ENCODE assay signal across 7 mouse cellular contexts in the genomic region with DNA sequence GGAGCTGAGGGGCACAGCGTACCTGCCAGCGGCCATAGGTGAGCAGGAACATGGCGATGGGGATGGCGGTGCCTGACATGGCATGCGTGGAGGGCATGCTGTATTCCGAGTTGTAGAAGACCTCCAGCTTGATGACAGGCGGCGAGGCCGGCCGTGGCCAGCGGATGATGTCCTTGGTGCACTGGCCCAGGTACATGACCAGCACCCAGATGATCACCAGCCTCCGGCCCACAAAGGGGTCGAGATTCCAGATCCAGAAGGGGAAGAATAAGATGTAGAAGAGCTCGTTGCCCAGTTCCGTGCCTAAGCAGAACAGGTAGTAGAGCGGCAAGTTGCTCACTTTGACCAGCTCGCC. TPM values are rescaled to one million over a fixed set of nuclear protein-coding genes. Genes with fewer than 3 reads are reported as not detected.
A peak's percentile ranks its signal among the peaks of the same experiment; 100 is the strongest.
DNase-seq lines count a peak whose midpoint lies in the region; ATAC-seq and TF ChIP-seq lines count a peak whose summit lies in the region.

No protein-coding gene starts in this region.

- H3K27me3 ChIP-seq in testis, adult 2 months (ENCODE audit: control insufficient read depth, insufficient read depth, low read length): no peaks in the 10 kb centered on the region
- H3K27me3 ChIP-seq in forebrain, embryonic 15.5 days: no peaks in the 10 kb centered on the region
- H3K27me3 ChIP-seq in kidney, embryonic 14.5 days (ENCODE audit: control insufficient read depth, insufficient read depth, low read length): no peaks in the 10 kb centered on the region
- H3K27me3 ChIP-seq in megakaryocyte, embryonic 14.5 days (replicated peaks): no peaks in the 10 kb centered on the region
- no peaks in the 10 kb centered on the region for H3K27me3 ChIP-seq in splenic B cell, adult 2 months (ENCODE audit: control insufficient read depth, insufficient read depth, low read length, poor library complexity, severe bottlenecking)

- H3K27ac ChIP-seq in testis, adult 2 months (ENCODE audit: control insufficient read depth, insufficient read depth, low read depth, low read length): peak overlapping the region; percentile 75
- peak overlapping the region; percentile 78 for H3K27ac ChIP-seq in forebrain, embryonic 15.5 days (replicated peaks)
- no peak overlapping the region; the same call in 1 of the 2 replicates for H3K27ac ChIP-seq in kidney, embryonic 14.5 days (ENCODE audit: low read depth, low read length)

- H3K4me3 ChIP-seq in testis, adult 2 months (ENCODE audit: control insufficient read depth, low read depth, low read length): peak overlapping the region; percentile 92
- peak overlapping the region; percentile 94 for H3K4me3 ChIP-seq in forebrain, embryonic 15.5 days
- H3K4me3 ChIP-seq in kidney, embryonic 14.5 days (ENCODE audit: low read length): peak overlapping the region; percentile 71
- H3K4me3 ChIP-seq in megakaryocyte, embryonic 14.5 days (replicated peaks): peak overlapping the region; percentile 100

- no peak for TF ChIP-seq CTCF in testis, adult 2 months (IDR thresholded peaks at IDR 0.05; ENCODE audit: control insufficient read depth, insufficient read depth, insufficient replicate concordance, low read depth, low read length)

- DNase-seq in testis, postnatal 14 days (ENCODE audit: low spot score): no peak
- DNase-seq in adrenal gland, postnatal 25 days: peak; percentile 58
- peak; percentile 34 for DNase-seq in splenic B cell, adult 2 months (ENCODE audit: low read depth, low spot score)

- peak; percentile 44; the same call in 1 of the 2 replicates for ATAC-seq in forebrain, embryonic 15.5 days (replicated peaks)
- ATAC-seq in kidney, embryonic 14.5 days (ENCODE audit: low FRiP score, low TSS enrichment): no peak; the same call in 1 of the 2 replicates

- peak overlapping the region; percentile 94 for H3K9ac ChIP-seq in forebrain, embryonic 15.5 days (replicated peaks)
- peak overlapping the region; percentile 80 for H3K9ac ChIP-seq in kidney, embryonic 14.5 days (ENCODE audit: low read depth, low read length)

- no peaks in the 10 kb centered on the region for H3K36me3 ChIP-seq in testis, adult 2 months (ENCODE audit: control insufficient read depth, insufficient read depth, low read length)
- no peaks in the 10 kb centered on the region for H3K36me3 ChIP-seq in forebrain, embryonic 15.5 days
- no peaks in the 10 kb centered on the region for H3K36me3 ChIP-seq in kidney, embryonic 14.5 days (ENCODE audit: control insufficient read depth, insufficient read depth, low read length)
- H3K36me3 ChIP-seq in megakaryocyte, embryonic 14.5 days (replicated peaks; ENCODE audit: low read length): no peaks in the 10 kb centered on the region
- H3K36me3 ChIP-seq in splenic B cell, adult 2 months (ENCODE audit: control insufficient read depth, insufficient read depth, low read length, poor library complexity, severe bottlenecking): no peaks in the 10 kb centered on the region

- under 1% methylated on average over 17 of the region's 17 CpGs for WGBS in forebrain, embryonic 15.5 days
- WGBS in kidney, embryonic 14.5 days: 2% methylated on average over 17 of the region's 17 CpGs

- 0 out of 2 replicates have a peak, but pooled peaks have one; percentile 25 for TF ChIP-seq POLR2A in testis, adult 2 months (IDR thresholded peaks at IDR 0.05; ENCODE audit: control insufficient read depth, low read depth, low read length)

- H3K9me3 ChIP-seq in forebrain, embryonic 15.5 days: no peaks in the 10 kb centered on the region
- no peaks in the 10 kb centered on the region for H3K9me3 ChIP-seq in kidney, embryonic 14.5 days (ENCODE audit: control insufficient read depth, low read length)
- H3K9me3 ChIP-seq in megakaryocyte, embryonic 14.5 days: no peaks in the 10 kb centered on the region

- peaks cover 6% of the 10 kb centered on the region; the same call in 1 of the 2 replicates for H3K4me1 ChIP-seq in testis, adult 2 months (ENCODE audit: control insufficient read depth, insufficient read depth, low read length)
- peaks cover 30% of the 10 kb centered on the region for H3K4me1 ChIP-seq in forebrain, embryonic 15.5 days
- no peaks in the 10 kb centered on the region; the same call in 1 of the 2 replicates for H3K4me1 ChIP-seq in kidney, embryonic 14.5 days (ENCODE audit: control insufficient read depth, insufficient read depth, low read length)
- H3K4me1 ChIP-seq in megakaryocyte, embryonic 14.5 days: peaks cover 30% of the 10 kb centered on the region

- H3K4me2 ChIP-seq in forebrain, embryonic 15.5 days (replicated peaks): peak overlapping the region; percentile 91
- H3K4me2 ChIP-seq in kidney, embryonic 14.5 days (replicated peaks; ENCODE audit: low read depth, low read length): peak overlapping the region; percentile 91

RNA-seq across cellular contexts. Expression of a gene that starts 0.7 kb away (rescaled TPM):
- 20.0 and 20.8 TPM in 2 replicates for polyA plus RNA-seq in testis, adult 2 months (2012; rRNA removed)
- 188 and 197 TPM in 2 replicates for total RNA-seq in adrenal gland, postnatal 25 days (2021)
- polyA plus RNA-seq in forebrain, embryonic 15.5 days (2015; fragmentation: Nextera tagmentation; extraction: Ambion mirVana): 14.8 and 15.8 TPM in 2 replicates
- 9.0 and 14.5 TPM in 2 replicates for polyA plus RNA-seq in kidney, embryonic 14.5 days (2014; fragmentation: Nextera tagmentation; extraction: Ambion mirVana)
- 1.0 and 2.5 TPM in 2 replicates for polyA plus RNA-seq in megakaryocyte, embryonic 14.5 days (2012; ENCODE audit: insufficient read depth, low replicate concordance)
